26 mouse cellular contexts compared by ENCODE assay signal in genomic region chr6:124836411-124836810, GRCm38 (mm10). TPM values are rescaled to one million over a fixed set of nuclear protein-coding genes. Genes with fewer than 3 reads are reported as not detected.
A peak's percentile ranks its signal among the peaks of the same experiment; 100 is the strongest.
DNase-seq lines count a peak whose midpoint lies in the region; ATAC-seq and TF ChIP-seq lines count a peak whose summit lies in the region.
"Had no signal": no experiment of that assay in that cellular context is flagged by ENCODE, and none has a peak within 500 bp of the region (broad histone marks: within the 10 kb centered on the region; RNA-seq: fewer than 3 reads in every experiment).

No protein-coding gene starts in this region.

- DNase-seq in hindbrain, embryonic 14.5 days (ENCODE audit: low spot score): no peak
- DNase-seq in lung, postnatal 0 days (ENCODE audit: low spot score): peak; percentile 65
- no peak for DNase-seq in lung, postnatal 36 days
- no peak for DNase-seq in stomach, postnatal 0 days (ENCODE audit: low spot score)
- no peak for DNase-seq in cerebellum, adult 9-10 months
- DNase-seq: adrenal gland, adult 2 months; adrenal gland, postnatal 36 days; cerebellum, adult 18-20 months; cerebellum, postnatal 14 days; forebrain, postnatal 0 days; gastrocnemius, postnatal 14 days; heart, postnatal 36 days; kidney, adult 2 months; kidney, postnatal 14 days; layer of hippocampus, adult 9-11 months; thymus, postnatal 14 days had no signal

- 86% methylated on average over 7 of the region's 7 CpGs for WGBS in hindbrain, embryonic 13.5 days
- 84% methylated on average over 7 of the region's 7 CpGs for WGBS in hindbrain, embryonic 14.5 days
- WGBS in lung, postnatal 0 days: 53% methylated on average over 7 of the region's 7 CpGs
- WGBS in stomach, postnatal 0 days: 56% methylated on average over 7 of the region's 7 CpGs

- no peaks in the 10 kb centered on the region for H3K9me3 ChIP-seq in hindbrain, embryonic 13.5 days
- H3K9me3 ChIP-seq in hindbrain, embryonic 14.5 days (ENCODE audit: control insufficient read depth, low read length): no peaks in the 10 kb centered on the region
- no peaks in the 10 kb centered on the region for H3K9me3 ChIP-seq in lung, postnatal 0 days (ENCODE audit: low read length)
- H3K9me3 ChIP-seq in stomach, postnatal 0 days (ENCODE audit: control insufficient read depth, low read length): no peaks in the 10 kb centered on the region
- H3K9me3 ChIP-seq: forebrain, embryonic 12.5 days; heart, embryonic 15.5 days; hindbrain, embryonic 12.5 days; liver, embryonic 15.5 days; megakaryocyte, embryonic 14.5 days; midbrain, embryonic 12.5 days had no signal

- H3K27me3 ChIP-seq in hindbrain, embryonic 13.5 days: no peaks in the 10 kb centered on the region
- no peaks in the 10 kb centered on the region for H3K27me3 ChIP-seq in hindbrain, embryonic 14.5 days (ENCODE audit: control insufficient read depth, insufficient read depth, low read length)
- H3K27me3 ChIP-seq in lung, postnatal 0 days (replicated peaks; ENCODE audit: insufficient read depth, low read length): no peaks in the 10 kb centered on the region
- H3K27me3 ChIP-seq in stomach, postnatal 0 days (ENCODE audit: control insufficient read depth, insufficient read depth, low read length): no peaks in the 10 kb centered on the region
- H3K27me3 ChIP-seq: forebrain, embryonic 12.5 days; heart, embryonic 15.5 days had no signal

- no peak for ATAC-seq in hindbrain, embryonic 13.5 days (ENCODE audit: low FRiP score)
- ATAC-seq in hindbrain, embryonic 14.5 days (ENCODE audit: low FRiP score): no peak
- ATAC-seq in lung, postnatal 0 days: peak; percentile 70
- ATAC-seq in stomach, postnatal 0 days (ENCODE audit: low FRiP score, low TSS enrichment): peak; percentile 57
- ATAC-seq: CD4-positive, CD25-positive, alpha-beta regulatory T cell, adult 4 months; forebrain, postnatal 0 days had no signal

- peak; percentile 40 for TF ChIP-seq CTCF in lung, postnatal 0 days (IDR thresholded peaks at IDR 0.05)
- peak; percentile 8; the same call in 1 of the 2 replicates for TF ChIP-seq CTCF in embryonic fibroblast, embryonic 13.5 days (IDR thresholded peaks at IDR 0.05; ENCODE audit: borderline replicate concordance, insufficient read depth, low read length)
- TF ChIP-seq CTCF in stomach, postnatal 0 days (IDR thresholded peaks at IDR 0.05; ENCODE audit: low read depth): peak; percentile 52

- H3K4me3 ChIP-seq in hindbrain, embryonic 13.5 days: no peak overlapping the region
- no peak overlapping the region for H3K4me3 ChIP-seq in hindbrain, embryonic 14.5 days (replicated peaks; ENCODE audit: low read length)
- no peak overlapping the region for H3K4me3 ChIP-seq in lung, postnatal 0 days (ENCODE audit: low read depth, low read length)
- H3K4me3 ChIP-seq in embryonic fibroblast, embryonic 13.5 days (ENCODE audit: insufficient read depth, low read length): no peak overlapping the region
- H3K4me3 ChIP-seq in stomach, postnatal 0 days (ENCODE audit: low read depth, low read length): no peak overlapping the region
- H3K4me3 ChIP-seq: forebrain, embryonic 12.5 days; heart, embryonic 15.5 days; hindbrain, embryonic 12.5 days; liver, embryonic 15.5 days; megakaryocyte, embryonic 14.5 days; midbrain, embryonic 12.5 days had no signal

- TF ChIP-seq EP300 in lung, postnatal 0 days (IDR thresholded peaks at IDR 0.05): no peak
- no peak for TF ChIP-seq EP300 in stomach, postnatal 0 days (optimal IDR thresholded peaks at IDR 0.05)

- H3K4me1 ChIP-seq in hindbrain, embryonic 13.5 days (replicated peaks): peaks cover 20% of the 10 kb centered on the region
- H3K4me1 ChIP-seq in hindbrain, embryonic 14.5 days (replicated peaks; ENCODE audit: control insufficient read depth, insufficient read depth, low read length): no peaks in the 10 kb centered on the region; the same call in 1 of the 2 replicates
- no peaks in the 10 kb centered on the region for H3K4me1 ChIP-seq in lung, postnatal 0 days (ENCODE audit: insufficient read depth, low read depth, low read length)
- no peaks in the 10 kb centered on the region for H3K4me1 ChIP-seq in embryonic fibroblast, embryonic 13.5 days (ENCODE audit: control insufficient read depth, insufficient read depth, low read length)
- H3K4me1 ChIP-seq in stomach, postnatal 0 days (replicated peaks; ENCODE audit: control insufficient read depth, insufficient read depth): 0 out of 2 replicates have a peak, but pooled peaks cover 4% of the 10 kb centered on the region

- no peak overlapping the region for H3K27ac ChIP-seq in hindbrain, embryonic 13.5 days
- no peak overlapping the region for H3K27ac ChIP-seq in hindbrain, embryonic 14.5 days
- no peak overlapping the region for H3K27ac ChIP-seq in lung, postnatal 0 days (ENCODE audit: low read length)
- no peak overlapping the region for H3K27ac ChIP-seq in embryonic fibroblast, embryonic 13.5 days (ENCODE audit: insufficient read depth, low read length)
- H3K27ac ChIP-seq in stomach, postnatal 0 days (replicated peaks): peak overlapping the region; percentile 4; the same call in 1 of the 2 replicates
- H3K27ac ChIP-seq: forebrain, embryonic 12.5 days; heart, embryonic 15.5 days; hindbrain, embryonic 12.5 days; liver, embryonic 15.5 days; midbrain, embryonic 12.5 days had no signal

- peaks cover 11% of the 10 kb centered on the region for H3K36me3 ChIP-seq in hindbrain, embryonic 13.5 days
- peaks cover 3% of the 10 kb centered on the region; the same call in 1 of the 2 replicates for H3K36me3 ChIP-seq in hindbrain, embryonic 14.5 days (replicated peaks; ENCODE audit: control insufficient read depth, insufficient read depth)
- H3K36me3 ChIP-seq in lung, postnatal 0 days (ENCODE audit: insufficient read depth, low read length): no peaks in the 10 kb centered on the region
- H3K36me3 ChIP-seq in stomach, postnatal 0 days (ENCODE audit: control insufficient read depth, insufficient read depth, low read length): no peaks in the 10 kb centered on the region

- no peak for TF ChIP-seq POLR2A in embryonic fibroblast, embryonic 13.5 days (IDR thresholded peaks at IDR 0.05; ENCODE audit: low read depth, low read length)

- H3K9ac ChIP-seq in hindbrain, embryonic 13.5 days: 0 out of 2 replicates have a peak overlapping the region, but pooled peaks have one; percentile 8
- H3K9ac ChIP-seq in hindbrain, embryonic 14.5 days: no peak overlapping the region
- no peak overlapping the region for H3K9ac ChIP-seq in lung, postnatal 0 days (replicated peaks; ENCODE audit: low read depth)
- H3K9ac ChIP-seq in stomach, postnatal 0 days (ENCODE audit: low read length): no peak overlapping the region
- H3K9ac ChIP-seq: forebrain, embryonic 12.5 days; forebrain, postnatal 0 days; heart, embryonic 15.5 days; hindbrain, embryonic 12.5 days; liver, embryonic 15.5 days; midbrain, embryonic 12.5 days had no signal

- no peak overlapping the region for H3K4me2 ChIP-seq in hindbrain, embryonic 13.5 days
- H3K4me2 ChIP-seq in hindbrain, embryonic 14.5 days (replicated peaks): no peak overlapping the region
- H3K4me2 ChIP-seq in lung, postnatal 0 days (replicated peaks; ENCODE audit: low read depth, low read length): no peak overlapping the region
- H3K4me2 ChIP-seq in stomach, postnatal 0 days (replicated peaks; ENCODE audit: low read depth): no peak overlapping the region
- H3K4me2 ChIP-seq: forebrain, embryonic 12.5 days; heart, embryonic 15.5 days; hindbrain, embryonic 12.5 days; liver, embryonic 15.5 days; midbrain, embryonic 12.5 days had no signal

RNA-seq across cellular contexts. Expression of gene Gnb3, which starts 3.7 kb away (rescaled TPM):
- polyA plus RNA-seq in hindbrain, embryonic 13.5 days (2015; fragmentation: Nextera tagmentation; extraction: Ambion mirVana): 0.78 and 1.3 TPM in 2 replicates
- polyA plus RNA-seq in hindbrain, embryonic 14.5 days (2014; fragmentation: Nextera tagmentation; extraction: Ambion mirVana): 0.21 and 1.2 TPM in 2 replicates
- 0.24 and 0.26 TPM in 2 replicates for polyA plus RNA-seq in lung, postnatal 0 days (2015; fragmentation: Nextera tagmentation; extraction: Ambion mirVana)
- polyA plus RNA-seq in embryonic fibroblast, embryonic 13.5 days (2011; ENCODE audit: insufficient read length, low read depth, missing spikeins): 0.45 and 0.72 TPM in 2 replicates
- polyA plus RNA-seq in stomach, postnatal 0 days (2015; fragmentation: Nextera tagmentation; extraction: Ambion mirVana): 0.53 and 0.98 TPM in 2 replicates
- polyA plus RNA-seq: CD4-positive, CD25-positive, alpha-beta regulatory T cell, adult 4 months; liver, adult 2 months had no signal

RNA-seq across cellular contexts. Expression of gene Cdca3, which starts 7.1 kb away (rescaled TPM):
- polyA plus RNA-seq in hindbrain, embryonic 13.5 days (2015; fragmentation: Nextera tagmentation; extraction: Ambion mirVana): 42.6 and 51.2 TPM in 2 replicates
- polyA plus RNA-seq in hindbrain, embryonic 14.5 days (2014; fragmentation: Nextera tagmentation; extraction: Ambion mirVana): 29.3 and 36.2 TPM in 2 replicates
- polyA plus RNA-seq in lung, postnatal 0 days (2015; fragmentation: Nextera tagmentation; extraction: Ambion mirVana): 8.2 and 11.8 TPM in 2 replicates
- 42.0 and 61.1 TPM in 2 replicates for polyA plus RNA-seq in embryonic fibroblast, embryonic 13.5 days (2011; ENCODE audit: insufficient read length, low read depth, missing spikeins)
- 43.3 and 52.8 TPM in 2 replicates for polyA plus RNA-seq in stomach, postnatal 0 days (2015; fragmentation: Nextera tagmentation; extraction: Ambion mirVana)

RNA-seq across cellular contexts. Expression of gene Usp5, which starts 7.1 kb away (rescaled TPM):
- 189 and 200 TPM in 2 replicates for polyA plus RNA-seq in hindbrain, embryonic 13.5 days (2015; fragmentation: Nextera tagmentation; extraction: Ambion mirVana)
- polyA plus RNA-seq in hindbrain, embryonic 14.5 days (2014; fragmentation: Nextera tagmentation; extraction: Ambion mirVana): 180 and 182 TPM in 2 replicates
- 53.6 and 54.3 TPM in 2 replicates for polyA plus RNA-seq in lung, postnatal 0 days (2015; fragmentation: Nextera tagmentation; extraction: Ambion mirVana)
- polyA plus RNA-seq in embryonic fibroblast, embryonic 13.5 days (2011; ENCODE audit: insufficient read length, low read depth, missing spikeins): 87.6 and 105 TPM in 2 replicates
- 60.3 and 61.8 TPM in 2 replicates for polyA plus RNA-seq in stomach, postnatal 0 days (2015; fragmentation: Nextera tagmentation; extraction: Ambion mirVana)

RNA-seq across cellular contexts. Expression of gene P3h3, which starts 21.1 kb away (rescaled TPM):
- polyA plus RNA-seq in hindbrain, embryonic 13.5 days (2015; fragmentation: Nextera tagmentation; extraction: Ambion mirVana): 16.4 and 19.1 TPM in 2 replicates
- polyA plus RNA-seq in hindbrain, embryonic 14.5 days (2014; fragmentation: Nextera tagmentation; extraction: Ambion mirVana): 13.3 and 17.6 TPM in 2 replicates
- 8.4 and 9.3 TPM in 2 replicates for polyA plus RNA-seq in lung, postnatal 0 days (2015; fragmentation: Nextera tagmentation; extraction: Ambion mirVana)
- polyA plus RNA-seq in embryonic fibroblast, embryonic 13.5 days (2011; ENCODE audit: insufficient read length, low read depth, missing spikeins): 72.7 and 76.7 TPM in 2 replicates
- polyA plus RNA-seq in stomach, postnatal 0 days (2015; fragmentation: Nextera tagmentation; extraction: Ambion mirVana): 9.7 and 10.7 TPM in 2 replicates

RNA-seq across cellular contexts. Expression of gene Tpi1, which starts 22.3 kb away (rescaled TPM):
- polyA plus RNA-seq in hindbrain, embryonic 13.5 days (2015; fragmentation: Nextera tagmentation; extraction: Ambion mirVana): 361 and 374 TPM in 2 replicates
- polyA plus RNA-seq in hindbrain, embryonic 14.5 days (2014; fragmentation: Nextera tagmentation; extraction: Ambion mirVana): 413 and 474 TPM in 2 replicates
- 186 and 187 TPM in 2 replicates for polyA plus RNA-seq in lung, postnatal 0 days (2015; fragmentation: Nextera tagmentation; extraction: Ambion mirVana)
- 372 and 458 TPM in 2 replicates for polyA plus RNA-seq in embryonic fibroblast, embryonic 13.5 days (2011; ENCODE audit: insufficient read length, low read depth, missing spikeins)
- polyA plus RNA-seq in stomach, postnatal 0 days (2015; fragmentation: Nextera tagmentation; extraction: Ambion mirVana): 463 and 465 TPM in 2 replicates

Comparison
In these comparisons a context has a peak if more than half of its experiments do, and no peak if none do; other contexts are left out.
1. ATAC-seq: peak in lung, postnatal 0 days (single experiment) and stomach, postnatal 0 days (single experiment); none in hindbrain, embryonic 13.5 days (single experiment) and hindbrain, embryonic 14.5 days (single experiment).
2. Peak in every context shown above with its lines, with median percentiles within 50 percentile points of each other: CTCF ChIP-seq.